Mouse (Mus musculus): ENCODE data around the gene Slc38a1.
"Not testable (repeated sequence)": the region's sequence is repeated elsewhere in the genome, so short reads cannot be mapped to it uniquely, and the experiment has no call there.

Gene Slc38a1

DNA sequence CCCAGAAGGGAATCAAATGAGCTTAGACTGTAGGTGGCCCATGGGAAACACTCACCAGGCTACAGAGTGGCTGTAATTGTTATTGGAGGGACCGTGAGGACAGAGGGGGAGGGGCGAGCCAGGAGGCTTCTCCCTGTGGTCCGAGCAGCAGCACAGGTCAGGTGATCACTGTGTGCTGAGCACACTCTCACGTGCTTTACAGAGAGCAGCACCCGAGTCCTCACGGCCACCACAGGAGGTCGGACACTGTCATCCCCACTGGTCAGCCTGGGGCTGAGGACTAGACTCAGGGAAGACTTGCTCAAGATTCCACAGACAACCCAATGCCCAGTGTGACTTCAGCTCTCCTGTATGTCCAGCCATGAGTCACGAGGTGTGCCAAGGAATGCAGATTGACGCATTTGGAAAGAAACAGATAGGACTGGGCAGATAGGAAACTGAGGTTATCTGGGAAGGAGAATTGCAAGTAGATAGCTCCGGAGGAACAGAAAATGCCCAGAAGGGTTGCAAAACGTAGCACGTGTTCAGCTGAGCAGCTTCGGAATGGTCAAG lies 18.0 kb upstream of the Slc38a1 start:
- CTCF ChIA-PET, result interaction anchor here (0.8 kb wide), 2 partner anchors 59 to 108 kb away, joined by 10 read pairs; no protein-coding TSS in a partner anchor

DNA sequence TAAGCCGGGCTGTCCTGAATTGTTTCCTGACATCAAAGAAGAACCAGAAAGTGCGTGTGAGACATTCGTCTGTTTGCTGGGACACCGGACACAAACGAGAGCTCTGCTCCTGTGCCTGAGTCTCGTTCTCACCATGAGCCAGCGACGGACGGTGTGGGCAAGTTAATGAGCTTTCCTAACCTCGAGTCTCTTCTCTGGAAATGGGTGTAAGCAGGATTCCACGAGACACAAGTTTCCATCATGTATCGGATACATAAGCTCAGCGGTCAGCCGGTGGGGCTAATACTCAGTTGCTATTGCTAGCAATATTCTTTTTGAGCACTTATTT lies 15.5 kb upstream of the Slc38a1 start:
- CTCF ChIA-PET, result interaction anchor here (0.5 to 0.9 kb wide), 2 partner anchors 12 to 59 kb away, joined by 3 to 4 read pairs; no protein-coding TSS in a partner anchor

DNA sequence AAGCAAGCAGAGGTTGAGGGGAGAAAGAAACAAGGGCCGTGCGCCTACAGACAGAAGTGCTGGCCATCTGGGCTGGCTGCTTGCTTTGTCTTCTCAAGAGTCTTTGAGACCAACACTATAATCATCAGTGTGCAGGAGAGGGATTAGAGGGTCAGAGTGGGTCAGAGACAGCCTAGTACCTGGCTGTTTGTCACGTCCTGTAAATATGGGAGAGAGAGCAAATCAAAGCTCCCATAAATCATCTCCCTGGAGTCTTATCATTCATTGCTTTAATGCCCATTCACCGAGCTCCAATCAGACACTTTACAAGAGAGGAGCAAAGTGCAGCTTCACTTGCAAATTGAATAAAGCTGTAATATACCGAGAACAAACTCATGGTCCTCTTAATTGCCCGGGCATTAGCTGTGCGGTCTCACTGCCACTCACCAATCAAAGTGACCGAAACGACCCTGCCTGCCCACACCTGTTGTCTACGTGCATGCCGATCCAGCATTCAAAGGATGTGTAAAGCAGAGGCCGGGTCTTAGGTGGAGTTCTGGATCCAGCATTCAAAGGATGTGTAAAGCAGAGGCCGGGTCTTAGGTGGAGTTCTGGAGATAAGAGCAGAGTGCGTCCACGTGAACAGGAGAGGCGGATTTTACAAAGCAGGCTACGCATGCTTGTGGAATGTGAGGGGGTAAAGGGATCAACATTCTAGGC lies 15.0 kb upstream of the Slc38a1 start:
- CTCF ChIA-PET, result interaction anchor here (0.9 kb wide), 1 partner anchor 59 kb away, joined by 3 read pairs; no protein-coding TSS in a partner anchor

DNA sequence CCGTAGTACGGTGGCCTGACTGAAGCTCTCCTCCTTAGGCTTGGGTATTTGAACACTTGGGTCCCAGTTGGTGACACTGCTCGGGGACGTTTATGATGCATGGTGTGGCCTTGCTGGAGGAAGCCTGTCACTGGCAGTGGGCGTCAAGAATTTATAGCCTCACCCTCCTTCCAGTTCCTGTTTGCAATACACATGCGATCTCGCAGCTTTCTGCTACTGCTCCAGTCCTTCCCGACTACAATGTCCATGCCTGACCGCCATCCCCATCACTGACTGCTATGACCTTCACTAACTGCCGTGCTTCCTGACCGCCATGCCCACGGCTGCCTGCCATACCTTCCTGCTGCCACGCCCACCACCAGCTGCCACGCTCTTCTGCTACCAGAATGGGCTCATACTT lies 12.8 kb upstream of the Slc38a1 start:
- CTCF ChIA-PET, result interaction anchor here (0.5 kb wide), 2 partner anchors 15 to 112 kb away, joined by 3 read pairs; no protein-coding TSS in a partner anchor

DNA sequence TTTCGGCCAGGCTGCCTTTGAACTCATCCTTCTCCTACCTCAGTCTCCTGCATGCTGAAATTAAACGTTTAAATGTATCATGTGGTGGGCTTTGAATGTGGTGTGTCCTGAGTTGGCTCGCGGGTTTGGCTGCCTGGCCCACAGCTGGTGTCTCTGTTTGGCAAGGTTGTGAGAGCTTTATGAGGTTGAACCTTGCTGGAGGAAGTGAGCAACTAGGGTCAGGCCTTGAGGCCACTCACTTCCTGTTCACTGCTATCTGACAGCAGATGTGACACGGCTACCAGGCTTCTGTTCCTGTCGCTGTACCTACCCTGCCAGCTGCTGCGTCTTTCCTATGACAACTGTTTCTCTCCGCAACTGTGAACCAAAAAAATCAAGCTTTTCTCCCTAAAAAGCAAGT lies 12.0 kb upstream of the Slc38a1 start:
- CTCF ChIA-PET, result interaction anchor here (0.5 kb wide), 2 partner anchors 29 to 111 kb away, joined by 3 to 5 read pairs; no protein-coding TSS in a partner anchor

DNA sequence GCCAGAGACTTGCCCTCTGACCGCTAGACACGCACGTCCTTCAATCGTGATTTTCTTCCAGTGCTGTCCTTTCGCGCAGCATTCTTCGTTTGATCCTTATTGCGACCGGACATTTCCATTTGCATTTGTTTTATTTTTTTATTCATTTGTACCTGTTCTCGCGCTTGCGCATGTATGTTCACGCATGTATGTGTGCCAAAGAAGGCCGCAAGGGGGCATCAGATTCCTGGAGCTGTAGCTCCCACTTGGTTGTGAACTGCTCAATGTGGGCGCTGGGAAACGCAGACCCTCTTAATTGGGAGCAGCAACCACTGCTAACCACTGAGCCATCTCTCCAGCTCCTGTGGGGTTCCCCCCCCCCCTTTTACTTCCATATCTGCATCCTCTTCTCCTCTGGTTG lies 10.3 kb upstream of the Slc38a1 start:
- CTCF ChIA-PET, result no interaction called here

DNA sequence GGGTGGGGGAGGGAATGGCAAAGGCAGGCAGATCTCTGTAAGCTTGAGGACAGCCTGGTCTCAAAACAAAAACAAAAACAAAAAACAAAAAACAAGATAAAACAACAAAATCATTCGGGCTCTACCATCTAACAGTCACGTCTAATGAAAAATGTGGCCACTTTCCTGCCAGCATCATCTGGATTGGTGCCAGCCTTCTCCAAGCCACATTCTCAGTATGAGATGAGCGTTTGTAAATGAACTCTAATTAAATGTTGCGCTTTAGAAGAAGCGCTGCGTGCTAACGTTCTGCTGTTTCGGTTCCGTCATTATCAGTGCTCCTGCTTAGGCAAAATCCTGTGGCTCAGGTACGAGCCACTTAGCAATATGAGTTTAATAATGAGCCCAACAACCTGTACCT lies 9.8 kb upstream of the Slc38a1 start:
- CTCF ChIA-PET, result interaction anchor here (1.2 kb wide), 1 partner anchor 100 kb away, joined by 3 read pairs; no protein-coding TSS in a partner anchor

DNA sequence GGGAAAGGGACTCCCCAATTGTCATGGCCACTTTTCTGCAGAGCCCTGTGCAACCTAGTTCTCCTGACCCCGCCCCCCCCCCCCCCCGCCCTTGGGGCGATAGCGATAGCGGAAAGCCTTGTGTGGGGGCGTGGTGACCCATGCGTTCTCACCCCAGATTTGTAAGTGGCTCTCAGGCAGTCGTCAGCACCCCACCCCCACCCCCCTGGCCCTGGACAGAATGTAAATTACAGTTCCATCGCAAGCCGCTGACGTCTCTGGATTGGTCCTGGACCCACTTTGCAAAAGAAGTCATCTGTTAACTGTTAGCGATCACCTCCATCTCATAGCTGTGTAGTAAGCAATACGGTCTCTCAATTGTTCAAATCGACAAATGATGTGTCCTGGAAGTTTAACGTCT lies 4.7 kb upstream of the Slc38a1 start:
- CTCF ChIA-PET, result no interaction called here

DNA sequence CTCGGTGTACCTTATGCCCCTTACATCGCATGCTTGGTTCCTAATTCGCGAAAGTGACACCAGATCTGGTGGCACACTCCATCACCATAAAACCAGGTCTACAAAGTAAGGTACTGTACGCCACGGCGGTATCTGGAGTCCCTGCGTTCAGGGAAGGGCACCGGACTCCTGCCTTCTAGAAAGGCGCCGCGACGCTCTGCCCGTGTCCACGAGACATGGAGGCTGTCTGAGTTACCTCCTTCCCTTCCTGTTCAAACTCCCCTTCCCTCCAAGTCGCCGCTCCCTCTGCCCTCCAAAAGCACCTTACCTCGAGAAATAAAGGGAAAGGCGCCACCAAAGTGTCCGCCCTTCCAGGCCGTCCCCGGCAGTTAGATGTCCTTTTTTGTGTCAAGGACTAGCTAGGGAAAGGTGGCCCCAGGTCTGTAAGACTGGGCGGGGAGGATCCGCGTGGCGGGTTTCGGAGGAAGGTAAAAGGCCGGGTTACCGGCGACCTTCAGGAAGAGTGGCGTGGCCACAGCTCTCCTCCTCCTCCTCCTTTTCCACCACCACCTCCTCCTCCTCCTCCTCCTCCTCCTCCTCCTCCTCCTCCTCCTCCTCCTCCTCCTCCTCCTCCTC lies 785 bp downstream of the Slc38a1 start:
- CTCF ChIA-PET, result interaction anchor here (0.6 to 1.0 kb wide), 2 partner anchors 25 to 41 kb away, joined by 3 read pairs; no protein-coding TSS in a partner anchor

DNA sequence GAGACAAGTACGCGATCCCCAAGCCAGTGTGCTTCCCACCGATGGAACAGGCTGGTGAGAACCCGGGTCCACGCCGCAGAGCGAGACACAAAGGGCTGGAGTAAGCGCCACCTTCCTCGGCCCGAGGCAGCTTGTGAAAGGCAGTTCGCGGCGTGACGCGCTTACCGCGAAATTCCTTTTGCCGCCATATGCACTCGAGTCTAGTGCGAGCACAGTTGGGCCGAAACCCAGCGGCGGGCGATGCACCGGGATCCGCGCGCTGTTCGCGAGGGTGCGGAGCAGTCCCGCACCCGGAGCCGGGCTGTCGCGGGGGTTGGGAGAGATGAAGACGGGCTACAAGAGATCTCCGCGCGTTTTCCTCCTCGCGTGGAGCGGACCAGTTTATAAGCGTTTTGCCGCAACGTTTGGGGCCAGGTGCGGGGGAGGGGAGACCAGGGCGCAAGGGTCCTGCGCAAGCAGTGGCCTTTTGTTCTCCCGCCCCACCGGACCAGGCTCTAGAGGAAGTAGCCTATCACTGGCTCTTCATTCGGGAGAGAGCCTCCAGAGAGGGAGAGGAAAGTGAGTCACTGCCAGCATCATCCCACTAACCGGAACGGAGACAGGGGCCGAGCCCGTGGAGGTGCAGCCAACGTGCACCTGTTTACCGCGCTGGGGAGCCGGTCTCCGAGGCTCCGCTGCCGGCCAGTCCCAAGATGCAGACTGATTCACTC lies 1.4 kb downstream of the Slc38a1 start:
- CTCF ChIA-PET, result no interaction called here

DNA sequence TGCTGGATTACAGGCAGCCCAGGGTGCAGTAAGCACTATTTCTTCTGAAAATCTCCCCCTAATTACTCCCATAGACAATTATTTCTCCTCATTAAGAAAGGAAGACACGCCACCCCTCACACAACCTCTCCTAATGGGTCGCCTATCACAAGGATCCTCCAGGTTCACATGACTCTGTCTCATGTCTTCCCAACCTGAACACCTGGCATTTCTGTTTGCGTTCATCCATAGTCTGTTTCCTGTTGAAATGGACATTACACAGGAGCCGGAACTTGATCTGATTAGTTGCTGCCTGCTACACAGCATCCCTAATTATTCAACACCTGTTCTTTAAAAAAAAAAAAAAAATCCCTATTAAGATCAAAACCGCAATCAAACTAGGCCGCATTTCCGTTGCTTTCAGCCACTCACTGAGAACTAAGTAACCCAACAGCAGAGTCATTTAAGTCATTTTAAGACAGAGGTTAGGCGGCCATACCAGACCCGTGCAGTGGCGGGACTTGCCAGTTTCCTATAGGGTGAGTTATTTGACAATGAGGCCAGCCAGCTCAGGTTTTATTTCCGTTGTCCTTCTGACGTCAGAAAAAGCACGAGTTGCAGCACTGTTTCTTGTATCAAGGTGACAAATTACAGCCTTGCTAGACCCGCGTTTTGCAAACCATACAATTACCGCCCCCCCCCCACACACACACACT lies 2.3 kb downstream of the Slc38a1 start:
- CTCF ChIA-PET, result interaction anchor here (0.7 kb wide), 1 partner anchor 15 kb away, joined by 3 read pairs; no protein-coding TSS in a partner anchor

DNA sequence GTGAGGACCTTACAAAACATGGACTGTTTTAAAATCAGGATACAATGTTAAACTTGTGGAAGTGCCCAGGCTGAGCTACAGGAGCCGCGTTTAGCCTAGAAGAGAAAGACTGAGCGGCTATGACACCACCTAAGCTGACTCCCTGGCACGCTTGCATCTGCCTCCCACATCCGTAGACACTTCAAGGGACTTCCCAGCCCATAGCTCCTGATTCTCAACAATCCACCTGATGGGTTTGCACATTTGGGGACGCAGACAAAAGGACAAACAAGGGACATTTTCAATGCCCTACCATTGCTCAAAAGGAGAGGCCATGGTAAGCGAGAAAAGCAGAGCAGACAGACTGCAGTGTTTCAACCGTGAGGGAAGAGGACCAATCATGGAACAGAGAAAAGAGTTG lies 3.1 kb downstream of the Slc38a1 start:
- CTCF ChIA-PET, result interaction anchor here (0.5 to 0.6 kb wide), 2 partner anchors 23 to 40 kb away, joined by 3 to 4 read pairs; no protein-coding TSS in a partner anchor

DNA sequence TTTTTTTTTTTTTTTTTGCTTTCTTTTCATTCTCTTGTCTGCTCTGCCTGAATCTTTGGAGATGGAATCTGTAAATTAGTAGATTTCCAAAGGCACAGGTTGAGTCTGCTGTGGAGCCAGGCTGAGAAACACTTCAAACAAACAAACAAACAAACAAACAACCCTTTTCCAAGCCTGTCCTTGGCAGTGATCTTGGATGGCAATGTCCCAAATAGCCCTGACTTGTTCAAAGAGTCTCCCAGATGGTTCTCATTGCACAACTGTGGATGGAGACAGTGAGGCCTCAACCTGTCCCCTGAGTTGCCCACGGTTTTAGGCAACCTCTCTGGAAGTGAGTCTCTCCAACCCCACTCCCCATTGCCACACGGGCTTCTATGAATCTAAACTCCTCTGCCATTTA lies 4.1 kb downstream of the Slc38a1 start:
- CTCF ChIA-PET, result interaction anchor here (0.6 kb wide), 1 partner anchor 86 kb away, joined by 3 read pairs; no protein-coding TSS in a partner anchor

DNA sequence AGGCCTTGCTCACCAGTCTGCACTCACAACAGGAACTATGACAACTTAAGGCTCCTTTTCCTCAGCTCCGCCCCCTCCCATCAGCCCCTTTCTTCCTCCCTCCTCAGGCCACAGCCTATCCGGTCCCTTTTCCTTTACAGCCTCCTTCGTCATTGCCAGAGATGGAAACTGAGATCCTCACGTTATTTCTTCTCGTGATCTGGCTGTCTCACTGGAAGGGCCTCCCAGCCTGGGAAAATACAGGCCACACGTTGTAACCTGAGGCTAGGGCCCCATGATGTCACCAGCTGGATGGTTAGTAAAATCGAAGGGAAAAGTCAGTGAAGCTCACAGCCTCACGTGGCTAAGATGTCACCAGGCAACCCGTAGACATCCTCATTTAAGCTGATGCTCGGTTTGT lies 4.5 kb downstream of the Slc38a1 start:
- CTCF ChIA-PET, result interaction anchor here (0.6 kb wide), 1 partner anchor 86 kb away, joined by 3 read pairs; no protein-coding TSS in a partner anchor

DNA sequence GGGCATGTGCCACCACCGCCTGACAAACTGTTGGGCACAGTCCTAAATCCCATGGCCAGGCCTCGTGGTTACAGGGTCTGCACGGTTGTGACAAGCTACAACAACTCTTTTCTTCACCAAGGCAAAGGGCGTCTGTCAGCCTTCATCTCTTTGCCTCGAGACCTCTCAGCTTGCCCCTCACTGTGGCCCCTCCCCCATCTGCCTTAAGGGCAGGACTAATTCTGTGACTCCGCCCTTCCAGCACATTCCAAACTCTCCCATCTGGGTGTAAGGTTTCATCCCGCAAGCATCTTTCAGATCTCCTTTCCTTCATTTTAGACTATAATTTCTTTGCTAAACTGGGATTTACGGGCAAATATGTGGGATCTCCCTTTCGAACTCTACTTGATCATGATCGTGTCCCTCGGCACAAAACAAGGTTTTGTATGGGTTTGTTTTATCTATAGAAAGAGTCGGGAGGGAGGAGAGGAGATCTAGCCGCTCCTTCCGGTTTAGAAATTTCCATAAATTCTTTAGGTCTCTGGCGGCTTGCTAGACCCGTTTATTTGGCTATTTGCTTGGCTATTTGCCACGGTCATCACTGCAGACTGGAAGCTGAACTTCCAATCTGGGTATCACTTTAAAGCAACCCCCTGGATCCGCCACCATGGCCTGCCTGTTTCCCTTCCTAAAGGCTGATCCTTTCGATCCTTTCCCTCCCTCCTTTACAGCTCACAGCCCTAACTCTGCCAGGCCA lies 7.9 kb downstream of the Slc38a1 start:
- CTCF ChIA-PET, result interaction anchor here (0.6 kb wide), 1 partner anchor 258 kb away, joined by 5 read pairs; no protein-coding TSS in a partner anchor

DNA sequence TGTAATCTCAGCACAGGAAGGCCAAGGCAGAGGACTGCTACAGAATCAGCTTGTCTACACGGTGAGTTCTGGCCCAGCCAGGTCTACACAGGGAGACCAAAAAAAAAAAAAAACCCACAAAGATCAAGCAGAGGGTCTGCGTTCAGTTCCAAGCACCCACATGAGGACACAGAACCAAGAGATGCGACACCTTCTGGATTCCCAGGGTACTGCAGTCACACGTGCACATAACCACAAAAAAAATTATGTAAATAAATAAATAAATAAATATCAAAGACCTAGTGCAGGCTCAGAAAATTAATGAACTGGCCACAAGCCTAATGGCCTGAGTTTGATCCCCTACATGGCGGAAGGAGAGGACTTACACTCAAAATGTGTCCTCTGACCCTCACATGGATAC lies 10.5 kb downstream of the Slc38a1 start:
- CTCF ChIA-PET, result no interaction called here

DNA sequence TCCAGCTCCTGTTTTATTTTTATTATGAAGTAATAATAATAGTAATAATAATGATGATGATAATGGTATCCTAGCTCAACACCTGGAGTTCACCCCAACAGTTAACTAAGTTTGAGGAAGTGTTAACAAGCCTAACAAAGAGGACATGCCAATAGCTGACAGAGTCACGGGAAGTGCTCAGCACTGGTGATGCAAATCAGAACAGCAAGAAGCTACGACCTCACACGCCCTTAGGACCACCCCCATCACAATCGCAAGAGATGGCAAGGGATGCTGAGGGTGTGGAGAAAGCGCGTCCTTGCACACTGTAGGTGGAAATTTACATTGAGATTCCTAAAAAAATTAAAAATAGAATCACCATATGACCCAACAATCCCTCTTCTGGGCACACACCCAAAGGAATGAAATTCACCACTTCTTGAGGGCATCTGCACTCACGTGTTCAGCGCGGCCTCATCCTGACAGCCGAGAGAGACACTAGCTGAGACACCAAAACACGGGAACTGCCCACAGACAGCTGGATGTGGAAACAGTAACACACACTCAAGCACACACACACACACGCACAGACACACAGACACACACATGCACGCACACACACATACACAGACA lies 11.5 kb downstream of the Slc38a1 start:
- CTCF ChIA-PET, result interaction anchor here (1.0 kb wide), 1 partner anchor 11 kb away, joined by 5 read pairs; no protein-coding TSS in a partner anchor

DNA sequence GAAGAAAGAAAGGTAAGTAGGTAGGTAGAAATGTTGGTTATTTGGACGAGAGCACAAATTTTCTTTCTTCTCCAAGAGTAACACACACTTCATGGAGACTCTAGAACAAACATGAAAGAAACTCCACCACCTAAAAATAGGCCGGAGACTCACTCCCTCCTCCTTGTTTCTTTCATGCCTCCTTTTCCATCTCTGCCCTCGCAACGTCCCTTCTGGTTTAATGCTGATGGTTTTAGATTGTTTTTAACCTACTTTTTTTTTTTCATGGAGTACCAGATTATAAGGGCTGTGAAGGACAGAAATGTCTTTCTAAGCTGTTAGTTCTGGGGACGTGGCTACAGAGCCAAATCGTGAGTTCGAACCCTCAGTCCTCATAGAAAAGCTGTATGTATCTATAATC lies 14.5 kb downstream of the Slc38a1 start:
- CTCF ChIA-PET, result no interaction called here

DNA sequence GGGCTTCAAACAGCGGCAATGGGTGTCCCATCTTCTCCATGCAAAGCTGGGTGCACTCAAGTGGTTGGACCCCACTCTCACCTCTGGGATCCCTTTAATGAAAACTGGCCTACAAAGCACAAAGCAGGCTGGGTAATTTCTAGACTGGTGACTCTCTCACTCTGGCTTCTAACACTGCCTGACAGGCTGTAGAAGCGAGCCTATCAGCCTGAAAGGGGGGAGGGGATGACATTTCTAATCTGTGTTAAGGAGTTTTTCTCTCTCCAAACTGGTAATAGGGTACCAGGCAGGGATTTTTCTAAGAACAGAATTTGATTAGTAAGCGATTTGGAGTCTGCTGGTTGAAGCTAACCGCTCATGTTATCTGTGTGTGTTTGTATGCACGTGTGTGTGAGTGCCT lies 15.8 kb downstream of the Slc38a1 start:
- CTCF ChIA-PET, result no interaction called here

DNA sequence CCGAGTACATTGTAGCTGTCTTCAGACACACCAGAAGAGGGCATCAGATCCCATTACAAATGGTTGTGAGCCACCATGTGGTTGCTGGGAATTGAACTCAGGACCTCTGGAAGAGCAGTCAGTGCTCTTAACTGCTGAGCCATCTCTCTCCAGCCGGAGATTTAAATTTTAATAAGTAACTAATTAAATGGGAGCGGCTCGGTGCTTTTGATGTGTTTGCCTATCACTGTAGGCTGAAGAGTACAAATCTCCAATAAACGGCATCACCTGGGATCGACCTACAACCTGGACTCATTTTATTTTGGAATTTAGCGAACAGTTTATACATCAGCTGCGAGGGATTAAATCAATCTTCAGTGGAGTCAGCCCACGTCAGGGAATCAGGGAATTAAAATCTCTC lies 17.7 kb downstream of the Slc38a1 start:
- CTCF ChIA-PET, result not testable (repeated sequence)

All from spleen, embryonic (tissue).